Mouse (Mus musculus) heart, postnatal 0 days (tissue): Measurements from ENCODE around the gene Serpina16. TPM values are rescaled to one million over a fixed set of nuclear protein-coding genes. Genes with fewer than 3 reads are reported as not detected.
"Not testable (repeated sequence)": the region's sequence is repeated elsewhere in the genome, so short reads cannot be mapped to it uniquely, and the experiment has no call there.

Source experiments
- ATAC-seq: fragments of 200-750 bp; cut with Nextera tagmentation; 2 replicates; pipeline ENCODE4 v1.8.0; 2017; ENCODE audit warnings: low read depth, moderate number of reproducible peaks, moderate library complexity; ENCODE audit not compliant: insufficient read depth
- DNase-seq: peaks from one replicate; pipeline ENCODE4 v3.0.0-alpha.2; 2016; ENCODE audit warnings: low spot score
- H3K27ac ChIP-seq: fragments of 300-500 bp; sonication (generic); 2 replicates; pipeline ENCODE4 v1.5.1; 2014; ENCODE audit warnings: low read depth, mild to moderate bottlenecking
- H3K27me3 ChIP-seq: fragments of 300-500 bp; sonication (generic); 2 replicates; pipeline ENCODE4 v1.6.1; 2014; ENCODE audit warnings: low read length, mixed read lengths; ENCODE audit not compliant: control insufficient read depth, insufficient read depth
- H3K36me3 ChIP-seq: fragments of 300-500 bp; sonication (generic); replicated peaks from 2 replicates; pipeline ENCODE4 v1.6.1; 2014; ENCODE audit warnings: low read length, mixed read lengths; ENCODE audit not compliant: control insufficient read depth, insufficient read depth
- H3K4me1 ChIP-seq: fragments of 300-500 bp; sonication (generic); 2 replicates; pipeline ENCODE4 v1.6.1; 2014; ENCODE audit warnings: antibody characterized with exemption; ENCODE audit not compliant: control insufficient read depth, insufficient read depth
- H3K4me2 ChIP-seq: fragments of 300-500 bp; sonication (generic); 2 replicates; pipeline ENCODE4 v1.6.1; 2014; ENCODE audit warnings: low read depth, mild to moderate bottlenecking, low read length, moderate library complexity
- H3K4me3 ChIP-seq: fragments of 300-500 bp; sonication (generic); 2 replicates; pipeline ENCODE4 v1.5.1; 2014; ENCODE audit warnings: low read depth, low read length
- H3K9ac ChIP-seq: fragments of 300-500 bp; sonication (generic); replicated peaks from 2 replicates; pipeline ENCODE4 v1.6.1; 2014; ENCODE audit warnings: low read depth, low read length, mixed read lengths
- H3K9me3 ChIP-seq: fragments of 300-500 bp; sonication (generic); replicated peaks from 2 replicates; pipeline ENCODE4 v1.6.1; 2016; ENCODE audit warnings: low read length; ENCODE audit not compliant: control insufficient read depth
- CTCF ChIP-seq: IDR thresholded peaks from 2 replicates; pipeline ENCODE4 v1.5.1; 2016; ENCODE audit warnings: antibody characterized with exemption, control low read depth, low read depth
- EP300 ChIP-seq: IDR thresholded peaks from 2 replicates; pipeline ENCODE4 v1.6.1; 2016; ENCODE audit warnings: antibody characterized with exemption, low read depth
- WGBS: fragments of 180-500 bp; shearing (Covaris S2); extraction: QIAGEN DNeasy Blood & Tissue Kit; methylation state at CpG from one replicate; pipeline ENCODE4 v1.1.7; 2014; 5-methylcytosine and 5-hydroxymethylcytosine counted together
- polyA plus RNA-seq: library from polyadenylated mRNA; unstranded; fragments of >200 nt; fragmentation: Nextera tagmentation; extraction: Ambion mirVana; gene quantifications from 2 replicates; pipeline ENCODE4 v1.2.1, GENCODE M21; 2015
- total RNA-seq: library from RNA; depleted of rRNA; stranded (reverse); fragments of >200 nt; gene quantifications from 2 replicates; pipeline ENCODE4 v1.2.3, GENCODE M21; 2014; ENCODE audit warnings: low replicate concordance

Gene Serpina16
- total and polyA plus RNA-seq, 2 experiments from 2014 or later: not detected

DNA sequence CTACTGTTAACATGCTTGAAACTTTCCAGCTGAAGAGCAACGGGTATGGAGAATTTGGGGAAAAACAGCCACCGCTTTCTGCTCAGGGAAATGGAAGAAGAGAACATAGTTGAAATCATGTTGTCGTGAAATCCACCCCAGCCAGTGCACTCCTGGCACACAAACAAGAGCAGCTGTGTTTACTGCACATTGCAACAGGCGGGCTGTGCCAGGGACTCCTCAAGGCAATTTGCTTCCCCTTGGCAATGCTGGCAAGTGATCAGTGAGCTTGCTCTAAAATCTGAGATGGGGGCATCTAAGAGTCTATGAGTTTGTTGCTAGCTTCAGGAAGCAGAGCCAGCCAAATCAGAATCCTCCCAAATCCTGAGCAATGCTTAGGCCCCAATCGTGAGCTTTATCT lies 5.6 kb downstream of the Serpina16 start:
- no peak overlapping the region for H3K27ac ChIP-seq
- no peak overlapping the region for H3K4me2 ChIP-seq
- H3K4me1 ChIP-seq: no peaks in the 10 kb centered on the region
- TF ChIP-seq CTCF (no peak), EP300 (no peak)
- H3K9me3 ChIP-seq: no peaks in the 10 kb centered on the region
- H3K36me3 ChIP-seq: no peaks in the 10 kb centered on the region
- H3K27me3 ChIP-seq: no peaks in the 10 kb centered on the region
- H3K9ac ChIP-seq: no peak overlapping the region
- H3K4me3 ChIP-seq: no peak overlapping the region
- ATAC-seq (no peak), DNase-seq (no peak)
- WGBS: 75% methylated on average over 5 of the region's 5 CpGs

DNA sequence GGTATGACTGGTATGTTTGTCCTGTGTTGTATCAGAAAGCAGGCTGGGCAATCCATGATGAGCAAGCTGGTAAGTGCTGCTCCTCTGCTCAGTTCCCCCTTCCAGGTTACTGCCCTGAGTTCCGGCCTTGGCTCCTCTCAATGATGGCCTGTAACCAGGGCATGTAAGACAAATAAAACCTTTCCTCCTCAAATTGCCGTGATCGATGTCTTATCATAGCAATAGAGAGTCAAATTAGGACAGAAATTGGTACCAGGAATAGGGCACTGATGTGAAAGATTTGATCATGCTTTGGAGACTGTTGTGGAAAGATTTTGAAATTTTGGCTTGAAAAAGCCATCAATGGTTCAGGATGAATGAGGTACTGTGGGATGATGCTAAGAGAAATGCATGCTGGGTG lies 10.7 kb downstream of the Serpina16 start:
- DNase-seq (no peak), ATAC-seq (no peak)
- 77% methylated on average over 3 of the region's 3 CpGs for WGBS
- H3K9me3 ChIP-seq: no peaks in the 10 kb centered on the region
- H3K27me3 ChIP-seq: no peaks in the 10 kb centered on the region
- TF ChIP-seq EP300 (no peak), CTCF (no peak)
- no peak overlapping the region for H3K4me3 ChIP-seq
- H3K27ac ChIP-seq: no peak overlapping the region
- H3K4me1 ChIP-seq: no peaks in the 10 kb centered on the region
- no peaks in the 10 kb centered on the region for H3K36me3 ChIP-seq
- H3K4me2 ChIP-seq: no peak overlapping the region
- H3K9ac ChIP-seq: no peak overlapping the region

DNA sequence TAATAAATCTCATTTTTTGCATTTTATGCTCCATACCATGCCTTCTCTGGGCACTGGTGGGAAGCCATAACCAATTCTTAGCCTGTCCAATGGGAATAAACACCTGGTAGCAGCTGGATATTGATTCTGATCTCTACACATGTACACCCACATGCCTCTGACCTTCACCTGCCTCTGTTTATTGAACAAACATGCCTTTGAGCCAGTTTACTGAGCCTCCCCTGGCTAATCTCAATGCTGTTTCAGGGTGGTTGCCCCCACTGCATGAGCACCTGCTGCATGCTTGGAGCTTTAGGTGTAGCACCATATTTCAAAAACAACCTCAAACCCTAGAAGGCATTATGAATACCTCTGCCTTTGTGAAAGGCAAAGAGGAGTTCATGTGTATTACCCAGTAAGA lies 13.9 kb downstream of the Serpina16 start:
- not testable (repeated sequence) for ATAC-seq, H3K9me3 ChIP-seq, H3K4me3 ChIP-seq, H3K27me3 ChIP-seq, H3K9ac ChIP-seq, H3K4me1 ChIP-seq, H3K36me3 ChIP-seq, H3K27ac ChIP-seq, H3K4me2 ChIP-seq, DNase-seq

- DNase-seq (no peak), ATAC-seq (no peak)
- H3K9me3 ChIP-seq: no peaks in the 10 kb centered on the region
- no peaks in the 10 kb centered on the region for H3K27me3 ChIP-seq
- H3K4me2 ChIP-seq: no peak overlapping the region
- H3K27ac ChIP-seq: no peak overlapping the region
- TF ChIP-seq EP300 (no peak), CTCF (no peak)
- H3K36me3 ChIP-seq: no peaks in the 10 kb centered on the region
- no peak overlapping the region for H3K9ac ChIP-seq
- H3K4me3 ChIP-seq: no peak overlapping the region
- no peaks in the 10 kb centered on the region for H3K4me1 ChIP-seq
- 79% methylated on average over 5 of the region's 5 CpGs for WGBS
Observed at GRCm38 (mm10) chr12:103660076-103660475, 15.9 kb downstream of the Serpina16 start.

DNA sequence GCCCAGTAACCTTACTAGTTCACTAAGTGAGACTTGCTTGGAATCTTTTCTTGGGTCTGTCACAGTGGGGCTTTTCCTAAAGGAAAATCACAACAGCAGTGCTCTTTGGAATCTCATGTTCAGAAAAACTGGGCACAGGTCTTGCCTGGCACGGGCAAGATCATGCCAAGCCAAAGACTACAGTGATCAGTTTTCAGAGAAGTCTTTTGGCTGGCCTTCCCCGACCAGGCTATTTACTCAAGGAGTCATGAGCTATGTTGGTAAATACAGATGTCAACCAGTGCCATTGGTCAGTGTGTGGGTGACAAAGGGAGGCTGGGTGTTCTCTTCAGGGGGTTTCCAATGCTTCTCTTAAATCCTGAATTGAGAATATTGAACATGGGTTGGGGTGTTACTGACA lies 16.8 kb downstream of the Serpina16 start:
- 79% methylated on average over 2 of the region's 2 CpGs for WGBS
- ATAC-seq (no peak), DNase-seq (no peak)
- Histone ChIP-seq H3K36me3 (no peaks in the 10 kb centered on the region), H3K4me2 (no peak overlapping the region), H3K27ac (no peak overlapping the region), H3K9ac (no peak overlapping the region), H3K4me3 (no peak overlapping the region), H3K4me1 (no peaks in the 10 kb centered on the region), H3K9me3 (no peaks in the 10 kb centered on the region), H3K27me3 (no peaks in the 10 kb centered on the region)
- no peak for TF ChIP-seq CTCF
- no peak for TF ChIP-seq EP300

DNA sequence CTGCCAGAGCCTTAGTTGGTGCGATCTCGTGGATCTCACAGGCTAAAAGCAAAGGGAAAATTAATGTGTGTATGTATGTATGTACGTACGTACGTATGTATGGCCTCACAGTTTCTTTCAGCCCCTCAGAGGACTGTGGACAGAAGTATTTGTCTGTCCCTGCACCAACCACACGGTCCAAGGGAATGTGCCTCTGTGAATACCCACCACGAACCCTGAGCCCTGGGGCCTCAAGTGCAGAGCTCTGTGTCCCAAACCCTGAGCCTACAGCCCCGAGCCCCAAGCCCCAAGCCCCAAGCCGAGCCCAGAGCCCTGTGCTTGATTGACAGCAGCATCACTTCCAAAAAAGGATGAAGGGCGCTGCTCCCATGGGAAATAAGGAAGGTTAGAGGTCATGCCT lies 17.9 kb downstream of the Serpina16 start:
- WGBS: 70% methylated on average over 10 of the region's 10 CpGs
- Histone ChIP-seq H3K4me1 (no peaks in the 10 kb centered on the region), H3K27ac (no peak overlapping the region), H3K27me3 (no peaks in the 10 kb centered on the region), H3K9me3 (no peaks in the 10 kb centered on the region), H3K4me2 (no peak overlapping the region), H3K9ac (no peak overlapping the region), H3K36me3 (no peaks in the 10 kb centered on the region), H3K4me3 (no peak overlapping the region)
- TF ChIP-seq CTCF (no peak), EP300 (no peak)
- no peak for DNase-seq
- no peak for ATAC-seq
